Mouse (Mus musculus): ENCODE measurements around the gene Tfeb. TPM values are rescaled to one million over a fixed set of nuclear protein-coding genes. Genes with fewer than 3 reads are reported as not detected.

The Tfeb gene
- polyA plus RNA-seq, 1 experiment from 2014 or later = 11.7 TPM

- 57% methylated on average over 1 of the region's 1 CpGs for WGBS
- H3K9me3 ChIP-seq (ENCODE audit: control insufficient read depth, low read length) = no peaks in the 10 kb centered on the region
- H3K27me3 ChIP-seq (ENCODE audit: control insufficient read depth, insufficient read depth, low read length) = peaks cover 3% of the 10 kb centered on the region; the same call in 1 of the 2 replicates
- H3K36me3 ChIP-seq (ENCODE audit: control insufficient read depth, insufficient read depth, low read length) = peaks cover 20% of the 10 kb centered on the region; the same call in 1 of the 2 replicates
- no peak overlapping the region for H3K27ac ChIP-seq (ENCODE audit: low read depth, low read length)
- H3K4me2 ChIP-seq (replicated peaks; ENCODE audit: low read depth, low read length) = no peak overlapping the region
- no peak for ATAC-seq (ENCODE audit: low FRiP score, low TSS enrichment)
- H3K9ac ChIP-seq (ENCODE audit: low read depth, low read length) = no peak overlapping the region
- no peak overlapping the region for H3K4me3 ChIP-seq (ENCODE audit: low read length)
- H3K4me1 ChIP-seq (ENCODE audit: control insufficient read depth, insufficient read depth, low read length) = peaks cover 6% of the 10 kb centered on the region; the same call in 1 of the 2 replicates
Observed at GRCm38 (mm10) chr17:47706196-47706595, 30.6 kb upstream of the Tfeb start.

GRCm38 (mm10) chr17:47707961-47708360 lies 28.9 kb upstream of the Tfeb start:
- peaks cover 3% of the 10 kb centered on the region; the same call in 1 of the 2 replicates for H3K4me1 ChIP-seq (ENCODE audit: control insufficient read depth, insufficient read depth, low read length)
- H3K4me3 ChIP-seq (ENCODE audit: low read length) = no peak overlapping the region
- no peak for ATAC-seq (ENCODE audit: low FRiP score, low TSS enrichment)
- H3K9me3 ChIP-seq (ENCODE audit: control insufficient read depth, low read length) = no peaks in the 10 kb centered on the region
- H3K27me3 ChIP-seq (ENCODE audit: control insufficient read depth, insufficient read depth, low read length) = peaks cover 3% of the 10 kb centered on the region; the same call in 1 of the 2 replicates
- 88% methylated on average over 3 of the region's 3 CpGs for WGBS
- H3K9ac ChIP-seq (ENCODE audit: low read depth, low read length) = no peak overlapping the region
- peaks cover 8% of the 10 kb centered on the region; the same call in 1 of the 2 replicates for H3K36me3 ChIP-seq (ENCODE audit: control insufficient read depth, insufficient read depth, low read length)
- no peak overlapping the region for H3K4me2 ChIP-seq (replicated peaks; ENCODE audit: low read depth, low read length)
- H3K27ac ChIP-seq (ENCODE audit: low read depth, low read length) = no peak overlapping the region

GRCm38 (mm10) chr17:47708972-47709371 lies 27.9 kb upstream of the Tfeb start:
- Histone ChIP-seq H3K4me1 (ENCODE audit: control insufficient read depth, insufficient read depth, low read length) (no peaks in the 10 kb centered on the region), H3K27ac (ENCODE audit: low read depth, low read length) (no peak overlapping the region), H3K4me3 (ENCODE audit: low read length) (no peak overlapping the region), H3K4me2 (replicated peaks; ENCODE audit: low read depth, low read length) (no peak overlapping the region), H3K36me3 (ENCODE audit: control insufficient read depth, insufficient read depth, low read length) (no peaks in the 10 kb centered on the region), H3K9me3 (ENCODE audit: control insufficient read depth, low read length) (no peaks in the 10 kb centered on the region), H3K27me3 (ENCODE audit: control insufficient read depth, insufficient read depth, low read length) (no peaks in the 10 kb centered on the region), H3K9ac (ENCODE audit: low read depth, low read length) (no peak overlapping the region)
- ATAC-seq (ENCODE audit: low FRiP score, low TSS enrichment) = no peak
- 60% methylated on average over 4 of the region's 4 CpGs for WGBS

GRCm38 (mm10) chr17:47710036-47710435 lies 26.8 kb upstream of the Tfeb start:
- Histone ChIP-seq H3K9ac (ENCODE audit: low read depth, low read length) (no peak overlapping the region), H3K4me2 (replicated peaks; ENCODE audit: low read depth, low read length) (no peak overlapping the region), H3K36me3 (ENCODE audit: control insufficient read depth, insufficient read depth, low read length) (no peaks in the 10 kb centered on the region), H3K27me3 (ENCODE audit: control insufficient read depth, insufficient read depth, low read length) (no peaks in the 10 kb centered on the region), H3K27ac (ENCODE audit: low read depth, low read length) (no peak overlapping the region), H3K4me1 (ENCODE audit: control insufficient read depth, insufficient read depth, low read length) (no peaks in the 10 kb centered on the region), H3K4me3 (ENCODE audit: low read length) (no peak overlapping the region), H3K9me3 (ENCODE audit: control insufficient read depth, low read length) (no peaks in the 10 kb centered on the region)
- WGBS = 74% methylated on average over 3 of the region's 3 CpGs
- no peak for ATAC-seq (ENCODE audit: low FRiP score, low TSS enrichment)

GRCm38 (mm10) chr17:47711883-47712282 lies 24.9 kb upstream of the Tfeb start:
- H3K27me3 ChIP-seq (ENCODE audit: control insufficient read depth, insufficient read depth, low read length) = no peaks in the 10 kb centered on the region
- 74% methylated on average over 6 of the region's 6 CpGs for WGBS
- H3K4me1 ChIP-seq (ENCODE audit: control insufficient read depth, insufficient read depth, low read length) = no peaks in the 10 kb centered on the region
- no peak overlapping the region for H3K4me3 ChIP-seq (ENCODE audit: low read length)
- no peaks in the 10 kb centered on the region for H3K9me3 ChIP-seq (ENCODE audit: control insufficient read depth, low read length)
- no peak overlapping the region for H3K27ac ChIP-seq (ENCODE audit: low read depth, low read length)
- no peak for ATAC-seq (ENCODE audit: low FRiP score, low TSS enrichment)
- no peak overlapping the region for H3K9ac ChIP-seq (ENCODE audit: low read depth, low read length)
- H3K36me3 ChIP-seq (ENCODE audit: control insufficient read depth, insufficient read depth, low read length) = no peaks in the 10 kb centered on the region
- H3K4me2 ChIP-seq (replicated peaks; ENCODE audit: low read depth, low read length) = no peak overlapping the region

GRCm38 (mm10) chr17:47712889-47713571 lies 23.8 kb upstream of the Tfeb start:
- Histone ChIP-seq H3K27ac (ENCODE audit: low read depth, low read length) (no peak overlapping the region), H3K27me3 (ENCODE audit: control insufficient read depth, insufficient read depth, low read length) (no peaks in the 10 kb centered on the region), H3K9me3 (ENCODE audit: control insufficient read depth, low read length) (no peaks in the 10 kb centered on the region), H3K36me3 (ENCODE audit: control insufficient read depth, insufficient read depth, low read length) (no peaks in the 10 kb centered on the region), H3K4me3 (ENCODE audit: low read length) (no peak overlapping the region), H3K4me1 (ENCODE audit: control insufficient read depth, insufficient read depth, low read length) (no peaks in the 10 kb centered on the region), H3K9ac (ENCODE audit: low read depth, low read length) (no peak overlapping the region), H3K4me2 (replicated peaks; ENCODE audit: low read depth, low read length) (no peak overlapping the region)
- no peak for ATAC-seq (ENCODE audit: low FRiP score, low TSS enrichment)
- WGBS = 68% methylated on average over 22 of the region's 22 CpGs

- Histone ChIP-seq H3K4me2 (replicated peaks; ENCODE audit: low read depth, low read length) (no peak overlapping the region), H3K4me1 (ENCODE audit: control insufficient read depth, insufficient read depth, low read length) (no peaks in the 10 kb centered on the region), H3K9me3 (ENCODE audit: control insufficient read depth, low read length) (no peaks in the 10 kb centered on the region), H3K4me3 (ENCODE audit: low read length) (no peak overlapping the region), H3K9ac (ENCODE audit: low read depth, low read length) (no peak overlapping the region), H3K36me3 (ENCODE audit: control insufficient read depth, insufficient read depth, low read length) (no peaks in the 10 kb centered on the region), H3K27ac (ENCODE audit: low read depth, low read length) (no peak overlapping the region), H3K27me3 (ENCODE audit: control insufficient read depth, insufficient read depth, low read length) (no peaks in the 10 kb centered on the region)
- 67% methylated on average over 3 of the region's 3 CpGs for WGBS
- ATAC-seq (ENCODE audit: low FRiP score, low TSS enrichment) = no peak
Observed at GRCm38 (mm10) chr17:47715037-47715436, 21.8 kb upstream of the Tfeb start.

GRCm38 (mm10) chr17:47721183-47721582 lies 15.6 kb upstream of the Tfeb start:
- H3K4me2 ChIP-seq (replicated peaks; ENCODE audit: low read depth, low read length) = no peak overlapping the region
- no peaks in the 10 kb centered on the region for H3K36me3 ChIP-seq (ENCODE audit: control insufficient read depth, insufficient read depth, low read length)
- no peaks in the 10 kb centered on the region for H3K9me3 ChIP-seq (ENCODE audit: control insufficient read depth, low read length)
- H3K27ac ChIP-seq (ENCODE audit: low read depth, low read length) = no peak overlapping the region
- whole genome bisulfite sequencing = 85% methylated on average over 4 of the region's 4 CpGs
- no peak overlapping the region for H3K4me3 ChIP-seq (ENCODE audit: low read length)
- no peaks in the 10 kb centered on the region for H3K4me1 ChIP-seq (ENCODE audit: control insufficient read depth, insufficient read depth, low read length)
- ATAC-seq (ENCODE audit: low FRiP score, low TSS enrichment) = no peak
- no peaks in the 10 kb centered on the region for H3K27me3 ChIP-seq (ENCODE audit: control insufficient read depth, insufficient read depth, low read length)
- H3K9ac ChIP-seq (ENCODE audit: low read depth, low read length) = no peak overlapping the region

- H3K4me1 ChIP-seq (ENCODE audit: control insufficient read depth, insufficient read depth, low read length) = peaks cover 6% of the 10 kb centered on the region; the same call in 1 of the 2 replicates
- no peaks in the 10 kb centered on the region for H3K36me3 ChIP-seq (ENCODE audit: control insufficient read depth, insufficient read depth, low read length)
- H3K9me3 ChIP-seq (ENCODE audit: control insufficient read depth, low read length) = no peaks in the 10 kb centered on the region
- WGBS = 60% methylated on average over 11 of the region's 11 CpGs
- no peak within 1 kb of the TSS for H3K4me2 ChIP-seq (replicated peaks; ENCODE audit: low read depth, low read length)
- no peak within 1 kb of the TSS for H3K4me3 ChIP-seq (ENCODE audit: low read length)
- no peaks in the 10 kb centered on the region for H3K27me3 ChIP-seq (ENCODE audit: control insufficient read depth, insufficient read depth, low read length)
- no peak within 1 kb of the TSS for H3K27ac ChIP-seq (ENCODE audit: low read depth, low read length)
- no peak within 1 kb of the TSS for H3K9ac ChIP-seq (ENCODE audit: low read depth, low read length)
- no peak for ATAC-seq (ENCODE audit: low FRiP score, low TSS enrichment)
Observed at GRCm38 (mm10) chr17:47726566-47726965, 10.3 kb upstream of the Tfeb start, which contains the start of gene Pgc. Gene Pgc, plus strand, starts transcription at chr17:47726842.

All from kidney, embryonic 14.5 days (tissue).